In the genomic region with DNA sequence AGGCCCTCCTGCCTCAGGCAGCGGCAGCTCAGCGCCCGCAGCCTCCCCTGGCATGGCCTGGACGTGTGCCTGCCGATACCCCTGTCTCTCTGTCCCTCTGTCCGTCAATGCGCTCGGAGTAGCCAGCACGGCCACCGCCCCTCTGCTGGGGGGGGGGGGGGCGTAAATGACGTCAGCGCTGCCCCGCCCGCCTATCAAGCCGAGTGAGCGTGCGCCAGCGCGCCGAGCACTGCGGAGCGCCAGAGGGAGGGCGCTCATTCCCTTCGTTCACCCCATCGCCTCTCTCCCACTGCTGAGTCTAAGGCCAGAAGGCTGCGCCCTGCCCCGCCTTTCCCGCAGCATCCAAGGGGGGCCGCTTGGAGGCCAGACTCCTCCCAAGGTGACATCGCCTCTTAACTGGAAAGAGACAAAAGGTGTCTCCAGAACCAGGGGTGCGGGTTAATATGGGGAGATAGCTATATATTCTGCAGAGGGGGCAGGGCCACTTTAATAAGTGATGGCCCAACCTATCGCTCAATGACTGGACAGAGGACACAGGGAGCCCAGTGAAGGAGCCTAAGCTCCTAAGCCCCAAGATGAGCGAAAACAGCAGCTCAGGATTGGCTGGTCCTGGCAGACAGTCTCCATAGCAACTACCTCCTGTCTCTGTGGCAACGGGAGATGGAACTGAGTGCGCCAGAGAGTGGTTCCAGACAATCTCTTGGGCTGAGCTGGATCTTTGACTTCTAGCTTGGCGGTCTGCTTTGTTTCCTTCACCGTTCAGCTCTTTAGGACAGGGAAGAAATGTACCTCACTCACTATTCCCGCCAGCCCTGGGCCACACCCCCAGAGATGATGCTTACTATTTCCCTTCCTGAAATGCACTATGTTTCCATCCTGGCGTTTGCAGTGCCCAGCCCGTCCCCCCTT, we compare ENCODE assay signal across 8 mouse cellular contexts. TPM values are rescaled to one million over a fixed set of nuclear protein-coding genes. Genes with fewer than 3 reads are reported as not detected.
DNase-seq lines count a peak whose midpoint lies in the region; ATAC-seq and TF ChIP-seq lines count a peak whose summit lies in the region.

A gene (minus strand): TSS at position 563 of the 909 bp plus-strand sequence.

- H3K4me2 ChIP-seq in kidney, postnatal 0 days (ENCODE audit: low read length): peak within 1 kb of the TSS; percentile 66
- peak within 1 kb of the TSS; percentile 69 for H3K4me2 ChIP-seq in midbrain, embryonic 11.5 days

- peaks cover 15% of the 10 kb centered on the region for H3K4me1 ChIP-seq in kidney, postnatal 0 days (replicated peaks; ENCODE audit: insufficient read depth, low read length)
- peaks cover 18% of the 10 kb centered on the region for H3K4me1 ChIP-seq in midbrain, embryonic 11.5 days (ENCODE audit: control insufficient read depth, insufficient read depth, low read length)

- 5% methylated on average over 36 of the region's 41 CpGs for WGBS in kidney, postnatal 0 days
- 6% methylated on average over 31 of the region's 41 CpGs for WGBS in midbrain, embryonic 11.5 days

- no peaks in the 10 kb centered on the region for H3K9me3 ChIP-seq in kidney, postnatal 0 days (replicated peaks; ENCODE audit: low read length)
- no peaks in the 10 kb centered on the region for H3K9me3 ChIP-seq in midbrain, embryonic 11.5 days (ENCODE audit: control insufficient read depth, low read length)

- peak; percentile 30; the same call in 1 of the 2 replicates for ATAC-seq in kidney, postnatal 0 days (replicated peaks; ENCODE audit: low FRiP score, low read depth)
- ATAC-seq in granulocyte monocyte progenitor cell, adult 5-6 weeks (replicated peaks; ENCODE audit: poor library complexity, severe bottlenecking): peak; percentile 40
- ATAC-seq in midbrain, embryonic 11.5 days (ENCODE audit: low FRiP score): peak; percentile 94

- H3K36me3 ChIP-seq in kidney, postnatal 0 days (ENCODE audit: insufficient read depth, low read length): no peaks in the 10 kb centered on the region
- no peaks in the 10 kb centered on the region; the same call in 1 of the 2 replicates for H3K36me3 ChIP-seq in midbrain, embryonic 11.5 days (ENCODE audit: control insufficient read depth, insufficient read depth, low read length)

- H3K27ac ChIP-seq in kidney, postnatal 0 days: no peak within 1 kb of the TSS
- peak within 1 kb of the TSS; percentile 92 for H3K27ac ChIP-seq in midbrain, embryonic 11.5 days (ENCODE audit: low read depth, low read length)

- peak within 1 kb of the TSS; percentile 34 for H3K4me3 ChIP-seq in kidney, postnatal 0 days (replicated peaks; ENCODE audit: low read depth, low read length)
- peak within 1 kb of the TSS; percentile 46 for H3K4me3 ChIP-seq in midbrain, embryonic 11.5 days (ENCODE audit: low read depth, low read length)

- no peak for TF ChIP-seq CTCF in kidney, postnatal 0 days (IDR thresholded peaks at IDR 0.05; ENCODE audit: low read depth)

- H3K9ac ChIP-seq in kidney, postnatal 0 days (ENCODE audit: low read depth, low read length): peak within 1 kb of the TSS; percentile 44; the same call in 1 of the 2 replicates
- H3K9ac ChIP-seq in midbrain, embryonic 11.5 days (ENCODE audit: low read length): peak within 1 kb of the TSS; percentile 51

- DNase-seq in kidney, postnatal 0 days (ENCODE audit: low spot score): peak; percentile 47
- DNase-seq in kidney, adult 18-20 months: no peak
- peak; percentile 74 to 81 for DNase-seq in cerebellum, postnatal 36 days
- peak; percentile 73 to 79 for DNase-seq in left cerebral cortex, adult 18-20 months (ENCODE audit: low spot score in 2 of 2)
- peak; percentile 97 for DNase-seq in midbrain, embryonic 11.5 days (ENCODE audit: low spot score, missing footprints)
- peak; percentile 94 for DNase-seq in telencephalon, adult 2 months (ENCODE audit: low read depth, low spot score)
- no peak for DNase-seq in yolk sac, embryonic 10.5 days (ENCODE audit: low spot score)

- peaks cover 15% of the 10 kb centered on the region for H3K27me3 ChIP-seq in kidney, postnatal 0 days (ENCODE audit: insufficient read depth, low read length)
- H3K27me3 ChIP-seq in midbrain, embryonic 11.5 days (ENCODE audit: control insufficient read depth, insufficient read depth, low read length): no peaks in the 10 kb centered on the region

RNA-seq across cellular contexts. Expression of the gene that starts here (rescaled TPM):
- 1.1 TPM in 2 replicates for polyA plus RNA-seq in kidney, postnatal 0 days (2015; fragmentation: Nextera tagmentation; extraction: Ambion mirVana)
- not detected in 2 replicates for total RNA-seq in granulocyte monocyte progenitor cell, adult 5-6 weeks (2014; fragmentation: Nextera tagmentation)
- not detected in 2 replicates for total RNA-seq in granulocyte monocyte progenitor cell, adult 5-6 weeks (2017)
- 10 to 100 TPM; 42.6 to 55.9 TPM for total RNA-seq in left cerebral cortex, adult 18-20 months (2021)
- 37.1 and 38.4 TPM in 2 replicates for polyA plus RNA-seq in midbrain, embryonic 11.5 days (2014; fragmentation: Nextera tagmentation; extraction: Ambion mirVana)

Comparison
In these comparisons a context has a peak if more than half of its experiments do, and no peak if none do; other contexts are left out.
1. RNA of the gene that starts here (total RNA-seq): 42.6 to 55.9 TPM in left cerebral cortex, adult 18-20 months; not detected in granulocyte monocyte progenitor cell, adult 5-6 weeks; every median in the first group is over 10 times any median in the second.
2. RNA of the gene that starts here (polyA plus RNA-seq): 37.1 to 38.4 TPM in midbrain, embryonic 11.5 days; 1.1 TPM in kidney, postnatal 0 days; every median in the first group is over 10 times any median in the second.
3. DNase-seq: peak in kidney, postnatal 0 days (single experiment), cerebellum, postnatal 36 days (2 of 2), left cerebral cortex, adult 18-20 months (2 of 2), midbrain, embryonic 11.5 days (single experiment) and telencephalon, adult 2 months (single experiment); none in kidney, adult 18-20 months (single experiment) and yolk sac, embryonic 10.5 days (single experiment).
4. Peak in ATAC-seq in granulocyte monocyte progenitor cell, adult 5-6 weeks; RNA of the gene not detected or under 1 TPM.
5. ATAC-seq: peak in every context shown above with its lines; median percentile 94 in midbrain, embryonic 11.5 days; 40 in granulocyte monocyte progenitor cell, adult 5-6 weeks; 30 in kidney, postnatal 0 days.